Mouse (Mus musculus) thymus, adult 2 months (tissue): ENCODE results near the gene Slc38a2.

ENCODE experiments used
- CTCF ChIP-seq: fragments of 200-500 bp; IDR thresholded peaks from 2 replicates; pipeline ENCODE4 v1.5.1; 2012; ENCODE audit warnings: mild to moderate bottlenecking, control low read depth, low read length, moderate library complexity, borderline replicate concordance; ENCODE audit not compliant: control insufficient read depth, poor library complexity, insufficient read depth; ENCODE audit errors: extremely low read depth
- POLR2A ChIP-seq: fragments of 200-500 bp; IDR thresholded peaks from 2 replicates; pipeline ENCODE4 v1.6.1; 2012; ENCODE audit warnings: mild to moderate bottlenecking, low read length, control low read depth, moderate library complexity; ENCODE audit not compliant: control insufficient read depth, poor library complexity, insufficient read depth; ENCODE audit errors: extremely low read depth

- TF ChIP-seq POLR2A (no peak), CTCF (no peak)
Measured at GRCm38 (mm10) chr15:96708976-96709490, 9.5 kb upstream of the Slc38a2 start.
